In genomic region chr15:85662673-85663072, GRCm38 (mm10) we compare ENCODE assay signal across 15 mouse cellular contexts.
A peak's percentile ranks its signal among the peaks of the same experiment; 100 is the strongest.
DNase-seq lines count a peak whose midpoint lies in the region; TF ChIP-seq lines count a peak whose summit lies in the region.
"Had no signal": no experiment of that assay in that cellular context is flagged by ENCODE, and none has a peak within 500 bp of the region (broad histone marks: within the 10 kb centered on the region; RNA-seq: fewer than 3 reads in every experiment).

No protein-coding gene starts in this region.

- no peak overlapping the region for H3K4me3 ChIP-seq in gastrocnemius, adult 2 months
- no peak overlapping the region for H3K4me3 ChIP-seq in layer of hippocampus, adult 2 months
- H3K4me3 ChIP-seq: embryonic facial prominence, embryonic 15.5 days; erythroblast, embryonic 14.5 days; heart, embryonic 12.5 days; hindbrain, embryonic 15.5 days had no signal

- intact Hi-C loops in gastrocnemius, adult 2 months (cut with DNase I) = no loop called here
- intact Hi-C loops in gastrocnemius, postnatal 14 days (cut with DNase I; ENCODE audit: low total_unique reads) = no loop called here

- DNase-seq in gastrocnemius, adult 2 months = no peak
- DNase-seq in gastrocnemius, postnatal 14 days = no peak
- DNase-seq in layer of hippocampus, adult 2 months (ENCODE audit: low spot score in 2 of 2) = no peak
- no peak for DNase-seq in layer of hippocampus, postnatal 25 days (ENCODE audit: extremely low spot score in 1 of 2, low spot score in 1 of 2)
- peak; percentile 33 for DNase-seq in MN1 (ENCODE audit: low spot score)
- DNase-seq in fibroblast of lung, adult 2 months (ENCODE audit: low read depth) = peak; percentile 9
- DNase-seq in spleen, postnatal 4 days (ENCODE audit: low spot score in 2 of 2) = no peak
- DNase-seq in B cell, adult 2 months = no peak
- DNase-seq: adrenal gland, postnatal 14 days; embryo, embryonic 11 days; heart, adult 18-20 months had no signal

- TF ChIP-seq CTCF in gastrocnemius, adult 2 months (IDR thresholded peaks at IDR 0.05) = no peak
- TF ChIP-seq CTCF in layer of hippocampus, adult 2 months (conservative IDR thresholded peaks at IDR 0.05) = no peak

- H3K27ac ChIP-seq in gastrocnemius, adult 2 months = peak overlapping the region; percentile 96
- H3K27ac ChIP-seq in layer of hippocampus, adult 2 months = peak overlapping the region; percentile 100
- H3K27ac ChIP-seq: embryonic facial prominence, embryonic 15.5 days; hindbrain, embryonic 15.5 days had no signal

Comparison
In these comparisons a context has a peak if more than half of its experiments do, and no peak if none do; other contexts are left out.
1. DNase-seq: peak in MN1 (single experiment) and fibroblast of lung, adult 2 months (single experiment); none in gastrocnemius, adult 2 months (single experiment), gastrocnemius, postnatal 14 days (single experiment), layer of hippocampus, adult 2 months (0 of 2), layer of hippocampus, postnatal 25 days (0 of 2), spleen, postnatal 4 days (0 of 2) and B cell, adult 2 months (0 of 2).